8 mouse cellular contexts compared by ENCODE assay signal in the genomic region with DNA sequence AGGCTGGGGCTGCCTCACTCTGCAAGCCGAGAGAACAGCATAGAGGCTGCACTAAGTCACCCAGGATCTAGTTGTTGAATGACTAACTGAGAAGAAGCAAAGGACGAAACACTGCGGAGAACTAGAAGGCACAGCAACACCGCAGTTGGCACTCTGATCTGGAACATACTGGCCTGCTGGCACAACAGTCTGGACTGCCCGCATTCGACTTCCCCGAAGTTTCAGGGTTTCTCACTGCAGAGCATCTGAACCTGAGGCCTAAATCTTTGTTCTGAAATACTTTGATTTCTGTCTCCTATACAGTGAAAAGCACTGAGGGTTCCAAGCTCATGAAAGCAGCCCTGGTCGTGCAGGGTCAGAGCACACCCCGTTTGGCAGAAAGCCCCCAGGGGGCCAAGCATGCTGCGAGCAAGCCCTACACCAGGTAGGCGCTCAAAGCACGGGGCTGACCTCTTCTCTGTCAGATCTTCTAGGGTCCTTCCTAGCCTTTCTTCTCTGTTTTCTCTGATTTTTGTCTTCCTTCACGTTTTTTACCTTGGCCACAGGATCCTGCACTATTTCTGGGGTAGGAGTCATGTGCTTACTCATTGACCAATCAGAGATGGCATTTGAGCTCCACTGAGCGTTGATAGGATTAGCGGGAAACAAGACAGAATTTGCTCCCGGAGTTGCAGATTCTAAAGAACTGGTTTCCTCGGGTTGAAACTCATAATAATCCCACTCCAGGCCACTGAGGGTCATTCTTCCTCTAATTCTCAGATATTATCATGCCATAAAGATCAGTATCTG. TPM values are rescaled to one million over a fixed set of nuclear protein-coding genes. Genes with fewer than 3 reads are reported as not detected.
DNase-seq lines count a peak whose midpoint lies in the region; ATAC-seq and TF ChIP-seq lines count a peak whose summit lies in the region.

No protein-coding gene starts in this region.

- H3K9me3 ChIP-seq in forebrain, embryonic 11.5 days (ENCODE audit: control insufficient read depth, low read length), result no peaks in the 10 kb centered on the region
- H3K9me3 ChIP-seq in limb, embryonic 15.5 days, result no peaks in the 10 kb centered on the region
- H3K9me3 ChIP-seq in stomach, embryonic 15.5 days, result no peaks in the 10 kb centered on the region

- H3K27me3 ChIP-seq in forebrain, embryonic 11.5 days (ENCODE audit: control insufficient read depth, insufficient read depth, low read length), result no peaks in the 10 kb centered on the region
- H3K27me3 ChIP-seq in limb, embryonic 15.5 days, result no peaks in the 10 kb centered on the region
- H3K27me3 ChIP-seq in stomach, embryonic 15.5 days (replicated peaks), result no peaks in the 10 kb centered on the region

- ATAC-seq in forebrain, embryonic 11.5 days (replicated peaks; ENCODE audit: low FRiP score), result peak; percentile 63; the same call in 1 of the 2 replicates
- no peak for ATAC-seq in limb, embryonic 15.5 days (ENCODE audit: insufficient number of reproducible peaks, low FRiP score, low TSS enrichment, low read depth)
- no peak for ATAC-seq in stomach, embryonic 15.5 days (ENCODE audit: insufficient read depth, low FRiP score, low read depth)

- H3K4me1 ChIP-seq in forebrain, embryonic 11.5 days (replicated peaks; ENCODE audit: control insufficient read depth, insufficient read depth, low read length), result no peaks in the 10 kb centered on the region
- peaks cover 8% of the 10 kb centered on the region; the same call in 1 of the 2 replicates for H3K4me1 ChIP-seq in limb, embryonic 15.5 days
- no peaks in the 10 kb centered on the region for H3K4me1 ChIP-seq in stomach, embryonic 15.5 days

- 49% methylated on average over 17 of the region's 17 CpGs for WGBS in forebrain, embryonic 11.5 days
- WGBS in limb, embryonic 15.5 days, result 55% methylated on average over 17 of the region's 17 CpGs
- WGBS in stomach, embryonic 15.5 days, result 50% methylated on average over 17 of the region's 17 CpGs

- no peak for TF ChIP-seq CTCF in layer of hippocampus, adult 2 months (conservative IDR thresholded peaks at IDR 0.05)

- no peak overlapping the region for H3K9ac ChIP-seq in forebrain, embryonic 11.5 days (ENCODE audit: low read length)
- H3K9ac ChIP-seq in limb, embryonic 15.5 days, result no peak overlapping the region
- no peak overlapping the region for H3K9ac ChIP-seq in stomach, embryonic 15.5 days

- DNase-seq in A20 (ENCODE audit: low read depth, low spot score), result peak; percentile 8
- DNase-seq in WW6 (ENCODE audit: low read depth, low spot score), result peak; percentile 13
- no peak for DNase-seq in forebrain, embryonic 11.5 days (ENCODE audit: low spot score)
- no peak for DNase-seq in right cerebral cortex, postnatal 14 days
- no peak for DNase-seq in layer of hippocampus, adult 2 months (ENCODE audit: low spot score in 2 of 2)
- no peak for DNase-seq in urinary bladder, postnatal 10 days (ENCODE audit: low spot score)

- peak overlapping the region; percentile 39 for H3K4me2 ChIP-seq in forebrain, embryonic 11.5 days (ENCODE audit: low read depth, low read length, severe bottlenecking)
- H3K4me2 ChIP-seq in limb, embryonic 15.5 days, result peak overlapping the region; percentile 41
- peak overlapping the region; percentile 48 for H3K4me2 ChIP-seq in stomach, embryonic 15.5 days

- H3K36me3 ChIP-seq in forebrain, embryonic 11.5 days (ENCODE audit: control insufficient read depth, insufficient read depth, low read length), result no peaks in the 10 kb centered on the region
- H3K36me3 ChIP-seq in limb, embryonic 15.5 days, result no peaks in the 10 kb centered on the region
- H3K36me3 ChIP-seq in stomach, embryonic 15.5 days, result no peaks in the 10 kb centered on the region

- peak overlapping the region; percentile 19 for H3K4me3 ChIP-seq in forebrain, embryonic 11.5 days (ENCODE audit: low read depth, low read length)
- H3K4me3 ChIP-seq in limb, embryonic 15.5 days, result peak overlapping the region; percentile 23
- peak overlapping the region; percentile 13; the same call in 1 of the 2 replicates for H3K4me3 ChIP-seq in stomach, embryonic 15.5 days (replicated peaks)
- H3K4me3 ChIP-seq in layer of hippocampus, adult 2 months, result no peak overlapping the region; the same call in 1 of the 2 replicates

- no peak overlapping the region for H3K27ac ChIP-seq in forebrain, embryonic 11.5 days (ENCODE audit: low read depth, low read length)
- H3K27ac ChIP-seq in limb, embryonic 15.5 days, result no peak overlapping the region
- no peak overlapping the region for H3K27ac ChIP-seq in stomach, embryonic 15.5 days
- H3K27ac ChIP-seq in layer of hippocampus, adult 2 months, result no peak overlapping the region

RNA-seq across cellular contexts. Expression of gene Lyrm2, which starts 33.6 kb away (rescaled TPM):
- 122 and 133 TPM in 2 replicates for polyA plus RNA-seq in forebrain, embryonic 11.5 days (2014; fragmentation: Nextera tagmentation; extraction: Ambion mirVana)
- 85.4 and 97.6 TPM in 2 replicates for polyA plus RNA-seq in limb, embryonic 15.5 days (2015; fragmentation: Nextera tagmentation; extraction: Ambion mirVana)
- polyA plus RNA-seq in stomach, embryonic 15.5 days (2015; fragmentation: Nextera tagmentation; extraction: Ambion mirVana), result 91.3 and 101 TPM in 2 replicates
- 10 to 100 TPM; 37.4 to 39.8 TPM for total RNA-seq in layer of hippocampus, adult 2 months (2021)

Comparison
In these comparisons a context has a peak if more than half of its experiments do, and no peak if none do; other contexts are left out.
1. DNase-seq: peak in A20 (single experiment) and WW6 (single experiment); none in forebrain, embryonic 11.5 days (single experiment), right cerebral cortex, postnatal 14 days (single experiment), layer of hippocampus, adult 2 months (0 of 2) and urinary bladder, postnatal 10 days (single experiment).
2. Peak in every context shown above with its lines, with median percentiles within 50 percentile points of each other: H3K4me2 ChIP-seq.